Mouse (Mus musculus): ENCODE data around the gene Thpo.

Gene Thpo

GRCm38 (mm10) chr16:20703699-20704400 is 30.5 kb downstream of the Thpo start:
- DNase-seq (ENCODE audit: low read depth), result no peak

GRCm38 (mm10) chr16:20703071-20703470 is 31.2 kb downstream of the Thpo start:
- DNase-seq (ENCODE audit: low read depth), result no peak

- peak; percentile 54 for DNase-seq (ENCODE audit: low read depth)
These were observed 31.8 kb downstream of the Thpo start for GRCm38 (mm10) chr16:20702522-20702893.

- DNase-seq (ENCODE audit: low read depth), result no peak
These were observed 32.4 kb downstream of the Thpo start for GRCm38 (mm10) chr16:20701729-20702521.

GRCm38 (mm10) chr16:20701316-20701715 is 33.0 kb downstream of the Thpo start:
- no peak for DNase-seq (ENCODE audit: low read depth)

GRCm38 (mm10) chr16:20700036-20700435 is 34.3 kb downstream of the Thpo start:
- no peak for DNase-seq (ENCODE audit: low read depth)

GRCm38 (mm10) chr16:20699266-20699665 is 35.0 kb downstream of the Thpo start:
- DNase-seq (ENCODE audit: low read depth), result no peak

GRCm38 (mm10) chr16:20695622-20696323 is 38.5 kb downstream of the Thpo start:
- DNase-seq (ENCODE audit: low read depth), result peak; percentile 57

- DNase-seq (ENCODE audit: low read depth), result peak; percentile 14
These were observed 39.5 kb downstream of the Thpo start for GRCm38 (mm10) chr16:20694781-20695180.

GRCm38 (mm10) chr16:20693111-20693701 is 41.1 kb downstream of the Thpo start, which contains the start of gene Fam131a:
Gene Fam131a, plus strand, starts transcription at chr16:20693241.
- peak; percentile 81 for DNase-seq (ENCODE audit: low read depth)

- DNase-seq (ENCODE audit: low read depth), result no peak
These were observed 41.9 kb downstream of the Thpo start for GRCm38 (mm10) chr16:20692241-20692965.

- no peak for DNase-seq (ENCODE audit: low read depth)
These were observed 42.7 kb downstream of the Thpo start for GRCm38 (mm10) chr16:20691617-20692016.

- no peak for DNase-seq (ENCODE audit: low read depth)
These were observed 43.5 kb downstream of the Thpo start for GRCm38 (mm10) chr16:20690774-20691173.

- DNase-seq (ENCODE audit: low read depth), result no peak
These were observed 56.2 kb downstream of the Thpo start for GRCm38 (mm10) chr16:20677974-20678675.

- no peak for DNase-seq (ENCODE audit: low read depth)
These were observed 56.9 kb downstream of the Thpo start for GRCm38 (mm10) chr16:20677380-20677779.

GRCm38 (mm10) chr16:20676702-20677101 is 57.6 kb downstream of the Thpo start:
- peak; percentile 34 for DNase-seq (ENCODE audit: low read depth)

- DNase-seq (ENCODE audit: low read depth), result no peak
These were observed 59.1 kb downstream of the Thpo start for GRCm38 (mm10) chr16:20675213-20675612.

All from induced T-regulatory cell, adult 2 months (primary cell).